Mouse (Mus musculus) E14TG2a.4 (cell line): ENCODE data around the gene Fam206a.

Experiments used
- CTCF ChIP-seq: conservative IDR thresholded peaks from 2 replicates; pipeline ENCODE4 v1.5.1; 2014; ENCODE audit warnings: low read length
- NANOG ChIP-seq: IDR thresholded peaks from 2 replicates; pipeline ENCODE4 v1.6.1; 2014; ENCODE audit warnings: borderline replicate concordance, low read length, mixed read lengths
- POU5F1 ChIP-seq: IDR thresholded peaks from 2 replicates; pipeline ENCODE4 v1.6.1; 2014; ENCODE audit warnings: low read length, borderline replicate concordance

- TF ChIP-seq CTCF (no peak), NANOG (no peak), POU5F1 (no peak)
Observed at GRCm38 (mm10) chr4:56802669-56803150, 565 bp downstream of the Fam206a start.
